Mouse (Mus musculus): ENCODE measurements around the gene Akr1b7.
"Not testable (repeated sequence)": the region's sequence is repeated elsewhere in the genome, so short reads cannot be mapped to it uniquely, and the experiment has no call there.

Akr1b7 gene

GRCm38 (mm10) chr6:34412023-34412422 is at the start of gene Akr1b7:
TSS of gene Akr1b7 (plus strand) at chr6:34412334.
- DNase-seq = peak; percentile 15 to 22

- no peak for DNase-seq
Observed at GRCm38 (mm10) chr6:34364217-34365136, 47.7 kb upstream of the Akr1b7 start.

- no peak for DNase-seq
Observed at GRCm38 (mm10) chr6:34367998-34368397, 44.1 kb upstream of the Akr1b7 start.

GRCm38 (mm10) chr6:34370081-34370480 is 42.1 kb upstream of the Akr1b7 start:
- DNase-seq = no peak

- DNase-seq = peak; percentile 73 to 80
Observed at GRCm38 (mm10) chr6:34371700-34372351, 40.3 kb upstream of the Akr1b7 start.

- DNase-seq = no peak
Observed at GRCm38 (mm10) chr6:34373841-34374240, 38.3 kb upstream of the Akr1b7 start.

GRCm38 (mm10) chr6:34375888-34376287 is 36.2 kb upstream of the Akr1b7 start:
- DNase-seq = not testable (repeated sequence)

GRCm38 (mm10) chr6:34383401-34383800 is 28.7 kb upstream of the Akr1b7 start:
- no peak for DNase-seq

GRCm38 (mm10) chr6:34384110-34384661 is 27.9 kb upstream of the Akr1b7 start, which contains the start of gene Akr1b10:
TSS of gene Akr1b10 (plus strand) at chr6:34384218.
- DNase-seq = peak; percentile 83 to 85

- DNase-seq = peak; percentile 64 to 70
Observed at GRCm38 (mm10) chr6:34384701-34385370, 27.3 kb upstream of the Akr1b7 start.

GRCm38 (mm10) chr6:34388420-34389156 is 23.5 kb upstream of the Akr1b7 start:
- no peak for DNase-seq

GRCm38 (mm10) chr6:34395897-34396296 is 16.2 kb upstream of the Akr1b7 start:
- no peak for DNase-seq

GRCm38 (mm10) chr6:34398431-34398830 is 13.7 kb upstream of the Akr1b7 start:
- no peak for DNase-seq

GRCm38 (mm10) chr6:34399606-34400220 is 12.4 kb upstream of the Akr1b7 start:
- DNase-seq = no peak

GRCm38 (mm10) chr6:34400696-34401095 is 11.4 kb upstream of the Akr1b7 start:
- no peak for DNase-seq

GRCm38 (mm10) chr6:34406746-34407145 is 5.4 kb upstream of the Akr1b7 start:
- DNase-seq = no peak

- no peak for DNase-seq
Observed at GRCm38 (mm10) chr6:34407403-34407802, 4.7 kb upstream of the Akr1b7 start.

- DNase-seq = no peak
Observed at GRCm38 (mm10) chr6:34412688-34413087, 554 bp downstream of the Akr1b7 start.

- peak; percentile 23 to 25 for DNase-seq
Observed at GRCm38 (mm10) chr6:34413386-34413785, 1.3 kb downstream of the Akr1b7 start.

- DNase-seq = no peak
Observed at GRCm38 (mm10) chr6:34416521-34416920, 4.4 kb downstream of the Akr1b7 start.

- no peak for DNase-seq
Observed at GRCm38 (mm10) chr6:34419071-34419470, 6.9 kb downstream of the Akr1b7 start.

GRCm38 (mm10) chr6:34439006-34439405 is 26.9 kb downstream of the Akr1b7 start:
- no peak for DNase-seq

Measured in lung, adult 18-20 months (tissue).